In genomic region chr1:195130953-195131674, GRCm38 (mm10) we compare ENCODE assay signal across 8 mouse cellular contexts. TPM values are rescaled to one million over a fixed set of nuclear protein-coding genes. Genes with fewer than 3 reads are reported as not detected.
DNase-seq lines count a peak whose midpoint lies in the region; ATAC-seq lines count a peak whose summit lies in the region.

Gene Cr1l, minus strand, starts transcription at chr1:195131586.

- peak within 1 kb of the TSS; percentile 63 for H3K4me2 ChIP-seq in hindbrain, embryonic 14.5 days (replicated peaks)

- peaks cover 12% of the 10 kb centered on the region for H3K36me3 ChIP-seq in hindbrain, embryonic 14.5 days (replicated peaks; ENCODE audit: control insufficient read depth, insufficient read depth)

- DNase-seq in R1 (ENCODE audit: low read depth, low spot score), result peak; percentile 90
- peak; percentile 86 to 87 for DNase-seq in cerebellum, postnatal 25 days
- peak; percentile 66 to 82 for DNase-seq in frontal cortex, postnatal 25 days (ENCODE audit: low spot score in 2 of 2)
- DNase-seq in hindbrain, embryonic 14.5 days (ENCODE audit: low spot score), result peak; percentile 85
- DNase-seq in layer of hippocampus, postnatal 36 days, result peak; percentile 90 to 91
- DNase-seq in lung, postnatal 36 days, result peak; percentile 94
- DNase-seq in retina, postnatal 1 day, result peak; percentile 94
- peak; percentile 79 for DNase-seq in urinary bladder, adult 18-20 months (ENCODE audit: low spot score in 2 of 2)

- no peaks in the 10 kb centered on the region for H3K27me3 ChIP-seq in hindbrain, embryonic 14.5 days (ENCODE audit: control insufficient read depth, insufficient read depth, low read length)

- peaks cover 9% of the 10 kb centered on the region; the same call in 1 of the 2 replicates for H3K4me1 ChIP-seq in hindbrain, embryonic 14.5 days (replicated peaks; ENCODE audit: control insufficient read depth, insufficient read depth, low read length)

- peak within 1 kb of the TSS; percentile 78 for H3K9ac ChIP-seq in hindbrain, embryonic 14.5 days

- peak within 1 kb of the TSS; percentile 94 for H3K27ac ChIP-seq in hindbrain, embryonic 14.5 days

- H3K4me3 ChIP-seq in hindbrain, embryonic 14.5 days (replicated peaks; ENCODE audit: low read length), result peak within 1 kb of the TSS; percentile 58

- ATAC-seq in hindbrain, embryonic 14.5 days (ENCODE audit: low FRiP score), result peak; percentile 98

- H3K9me3 ChIP-seq in hindbrain, embryonic 14.5 days (ENCODE audit: control insufficient read depth, low read length), result no peaks in the 10 kb centered on the region

- under 1% methylated on average over 31 of the region's 31 CpGs for WGBS in hindbrain, embryonic 14.5 days

RNA-seq across cellular contexts. Expression of gene Cr1l, which starts in this region (rescaled TPM):
- 33.0 and 40.4 TPM in 2 replicates for polyA plus RNA-seq in hindbrain, embryonic 14.5 days (2014; fragmentation: Nextera tagmentation; extraction: Ambion mirVana)
- total RNA-seq in layer of hippocampus, postnatal 36 days (2021), result 10 to 100 TPM; 36.4 to 37.6 TPM

Comparison
In these comparisons a context has a peak if more than half of its experiments do, and no peak if none do; other contexts are left out.
1. Peak in every context shown above with its lines: DNase-seq, ATAC-seq, H3K4me3 ChIP-seq and H3K27ac ChIP-seq.